Mouse (Mus musculus) mature B cell (primary cell): Measurements from ENCODE around the gene Olfr340.
"Not testable (repeated sequence)": the region's sequence is repeated elsewhere in the genome, so short reads cannot be mapped to it uniquely, and the experiment has no call there.

Experiments used
- in situ Hi-C: fragments of 300-500 bp; cut with MboI; formaldehyde crosslinking; loops from 2 replicates; pipeline ENCODE4 v1.14.3; 2019

The Olfr340 gene

GRCm38 (mm10) chr2:36452287-36452686, at the start of gene Olfr340:
TSS of gene Olfr340 (plus strand) at chr2:36452587.
- in situ Hi-C loops = no loop called here

GRCm38 (mm10) chr2:36415174-36415573, 37.2 kb upstream of the Olfr340 start:
- in situ Hi-C loops = not testable (repeated sequence)

- in situ Hi-C loops = not testable (repeated sequence)
These were observed 36.8 kb upstream of the Olfr340 start for GRCm38 (mm10) chr2:36415591-36415990.

GRCm38 (mm10) chr2:36418647-36419046, 33.7 kb upstream of the Olfr340 start, which contains the start of gene Olfr339:
TSS of gene Olfr339 (plus strand) at chr2:36418947.
- in situ Hi-C loops = no loop called here

- in situ Hi-C loops = no loop called here
These were observed 21.2 kb downstream of the Olfr340 start for GRCm38 (mm10) chr2:36473634-36474033.

- in situ Hi-C loops = no loop called here
These were observed 30.0 kb downstream of the Olfr340 start, which contains the start of gene Olfr341 for GRCm38 (mm10) chr2:36482368-36482767. TSS of gene Olfr341 (minus strand) at chr2:36482468.
